Mouse (Mus musculus): Measurements from ENCODE around the gene Bmp8a.
"Not testable (repeated sequence)": the region's sequence is repeated elsewhere in the genome, so short reads cannot be mapped to it uniquely, and the experiment has no call there.

Gene Bmp8a

GRCm38 (mm10) chr4:123284731-123285624 lies 58.1 kb downstream of the Bmp8a start:
- DNase-seq: no peak

GRCm38 (mm10) chr4:123283675-123284064 lies 59.4 kb downstream of the Bmp8a start:
- not testable (repeated sequence) for DNase-seq

GRCm38 (mm10) chr4:123282915-123283674 lies 60.0 kb downstream of the Bmp8a start:
- DNase-seq: peak; percentile 33

- DNase-seq: peak; percentile 93
Observed at GRCm38 (mm10) chr4:123282500-123282899, 60.6 kb downstream of the Bmp8a start.

- DNase-seq: no peak
Observed at GRCm38 (mm10) chr4:123280117-123280516, 62.9 kb downstream of the Bmp8a start.

GRCm38 (mm10) chr4:123271063-123271462 lies 72.0 kb downstream of the Bmp8a start:
- no peak for DNase-seq

Data from lung, postnatal 36 days (tissue).